Mouse (Mus musculus): ENCODE results near the gene Nemf. TPM values are rescaled to one million over a fixed set of nuclear protein-coding genes. Genes with fewer than 3 reads are reported as not detected.

Nemf gene
- polyA plus RNA-seq, 1 experiment from 2014 or later, result 87.8 TPM

DNA sequence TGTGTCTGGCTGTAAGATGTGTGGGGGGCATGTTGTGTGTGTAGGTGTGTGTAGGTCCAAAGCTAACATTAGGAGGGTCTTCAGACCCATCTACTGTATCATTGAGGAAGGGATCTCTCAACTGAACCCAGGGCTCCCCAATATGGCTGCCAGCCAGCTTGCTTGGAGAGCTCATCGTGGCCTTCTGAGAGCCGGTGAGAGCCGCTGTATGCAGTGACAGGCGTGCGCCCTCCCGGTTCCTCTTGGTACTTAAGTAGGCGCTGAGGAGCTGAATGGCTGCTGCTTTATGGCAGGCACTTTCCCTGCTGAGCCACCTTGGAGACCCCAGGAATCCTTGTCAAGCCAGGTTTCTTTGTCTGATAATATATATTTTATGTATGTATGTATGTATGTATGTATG, 50.6 kb downstream of the Nemf start:
- WGBS, result 94% methylated on average over 7 of the region's 7 CpGs

DNA sequence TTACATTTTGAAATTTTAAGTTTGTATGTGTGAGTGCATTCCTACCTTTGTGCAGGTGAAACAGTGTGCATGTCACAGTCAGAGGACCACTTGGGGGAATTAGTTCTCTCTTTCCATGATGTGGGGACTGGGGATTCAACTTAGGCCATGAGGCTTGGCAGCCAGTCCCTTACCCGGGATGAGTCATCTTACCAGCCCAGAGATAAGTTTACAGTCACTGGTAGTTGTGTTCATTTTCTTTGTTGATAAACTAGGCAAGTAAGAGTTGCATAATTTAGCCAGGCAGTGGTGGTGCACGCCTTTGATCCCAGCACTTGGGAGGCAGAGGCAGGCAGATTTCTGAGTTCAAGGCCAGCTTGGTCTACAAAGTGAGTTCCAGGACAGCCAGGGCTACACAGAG, 52.9 kb downstream of the Nemf start:
- Histone ChIP-seq H3K27ac (replicated peaks; ENCODE audit: low read depth, low read length) (no peak overlapping the region), H3K27me3 (ENCODE audit: control insufficient read depth, insufficient read depth, low read length) (no peaks in the 10 kb centered on the region), H3K9ac (ENCODE audit: low read length) (no peak overlapping the region), H3K9me3 (ENCODE audit: control insufficient read depth, low read length) (no peaks in the 10 kb centered on the region), H3K36me3 (ENCODE audit: control insufficient read depth, insufficient read depth, low read length) (peaks cover 38% of the 10 kb centered on the region), H3K4me1 (ENCODE audit: control insufficient read depth, insufficient read depth, low read length) (peaks cover 4% of the 10 kb centered on the region), H3K4me3 (ENCODE audit: low read depth, low read length) (no peak overlapping the region), H3K4me2 (ENCODE audit: low read depth, severe bottlenecking) (no peak overlapping the region)
- ATAC-seq (ENCODE audit: insufficient number of reproducible peaks, low FRiP score, low TSS enrichment, low read depth), result no peak
- 94% methylated on average over 2 of the region's 2 CpGs for WGBS
- no peak for DNase-seq (ENCODE audit: low spot score)

More for the DNA sequence above, 50.6 kb downstream of the Nemf start:
- H3K4me2 ChIP-seq (ENCODE audit: low read depth, severe bottlenecking), result no peak overlapping the region
- H3K4me3 ChIP-seq (ENCODE audit: low read depth, low read length), result no peak overlapping the region
- DNase-seq (ENCODE audit: low spot score) (no peak), ATAC-seq (ENCODE audit: insufficient number of reproducible peaks, low FRiP score, low TSS enrichment, low read depth) (no peak)
- no peaks in the 10 kb centered on the region for H3K4me1 ChIP-seq (ENCODE audit: control insufficient read depth, insufficient read depth, low read length)
- H3K36me3 ChIP-seq (ENCODE audit: control insufficient read depth, insufficient read depth, low read length), result peaks cover 58% of the 10 kb centered on the region
- H3K27me3 ChIP-seq (ENCODE audit: control insufficient read depth, insufficient read depth, low read length), result no peaks in the 10 kb centered on the region
- no peak overlapping the region for H3K9ac ChIP-seq (ENCODE audit: low read length)
- no peak overlapping the region for H3K27ac ChIP-seq (replicated peaks; ENCODE audit: low read depth, low read length)
- no peaks in the 10 kb centered on the region for H3K9me3 ChIP-seq (ENCODE audit: control insufficient read depth, low read length)

DNA sequence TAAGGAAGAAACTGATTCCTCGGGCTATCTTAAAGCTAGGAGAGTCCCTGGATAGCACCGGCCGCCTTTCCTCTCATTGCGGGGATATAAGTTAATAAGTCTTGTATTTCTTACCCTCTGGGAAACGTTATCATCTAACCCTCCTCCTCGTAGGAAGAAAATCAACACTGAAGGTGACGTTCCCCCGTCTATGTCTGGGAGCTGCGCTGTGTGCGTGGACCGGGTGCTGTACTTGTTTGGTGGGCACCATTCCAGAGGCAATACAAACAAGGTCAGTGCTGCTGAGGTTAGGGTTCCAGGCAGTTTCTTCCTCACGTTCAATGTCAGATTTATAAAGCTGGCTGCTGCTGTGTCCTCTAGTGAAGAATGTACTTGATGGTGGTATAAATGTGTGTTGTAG, 54.8 kb downstream of the Nemf start:
- DNase-seq (ENCODE audit: low spot score) (no peak), ATAC-seq (ENCODE audit: insufficient number of reproducible peaks, low FRiP score, low TSS enrichment, low read depth) (no peak)
- H3K9me3 ChIP-seq (ENCODE audit: control insufficient read depth, low read length), result no peaks in the 10 kb centered on the region
- no peak overlapping the region for H3K9ac ChIP-seq (ENCODE audit: low read length)
- no peaks in the 10 kb centered on the region for H3K27me3 ChIP-seq (ENCODE audit: control insufficient read depth, insufficient read depth, low read length)
- peaks cover 6% of the 10 kb centered on the region for H3K4me1 ChIP-seq (ENCODE audit: control insufficient read depth, insufficient read depth, low read length)
- H3K27ac ChIP-seq (replicated peaks; ENCODE audit: low read depth, low read length), result no peak overlapping the region
- WGBS, result 96% methylated on average over 12 of the region's 12 CpGs
- no peak overlapping the region for H3K4me3 ChIP-seq (ENCODE audit: low read depth, low read length)
- no peak overlapping the region for H3K4me2 ChIP-seq (ENCODE audit: low read depth, severe bottlenecking)
- H3K36me3 ChIP-seq (ENCODE audit: control insufficient read depth, insufficient read depth, low read length), result peaks cover 29% of the 10 kb centered on the region

DNA sequence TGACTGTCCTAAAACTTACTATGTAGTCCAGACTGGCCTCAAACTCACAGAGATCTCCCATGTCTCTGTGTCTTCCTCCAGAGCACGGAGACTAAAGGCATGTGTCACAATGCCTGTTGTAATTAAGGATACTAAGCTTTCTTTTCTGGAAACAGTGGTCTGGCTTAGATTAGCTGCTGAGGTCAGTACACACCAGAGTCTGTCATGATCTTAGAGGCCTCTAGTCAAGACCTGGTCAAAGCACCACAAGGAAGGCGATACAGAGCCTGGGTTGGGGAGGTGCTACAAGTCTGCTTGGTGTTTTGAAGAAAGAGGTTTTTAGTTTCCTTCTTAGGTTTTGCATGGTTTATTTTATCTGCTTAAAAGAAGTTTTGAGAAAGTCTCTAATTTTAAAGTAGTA, 56.6 kb downstream of the Nemf start:
- 66% methylated on average over 2 of the region's 2 CpGs for WGBS
- DNase-seq (ENCODE audit: low spot score) (no peak), ATAC-seq (ENCODE audit: insufficient number of reproducible peaks, low FRiP score, low TSS enrichment, low read depth) (no peak)
- H3K4me2 ChIP-seq (ENCODE audit: low read depth, severe bottlenecking), result no peak overlapping the region
- no peaks in the 10 kb centered on the region for H3K27me3 ChIP-seq (ENCODE audit: control insufficient read depth, insufficient read depth, low read length)
- no peak overlapping the region for H3K4me3 ChIP-seq (ENCODE audit: low read depth, low read length)
- H3K4me1 ChIP-seq (ENCODE audit: control insufficient read depth, insufficient read depth, low read length), result peaks cover 6% of the 10 kb centered on the region
- no peak overlapping the region for H3K27ac ChIP-seq (replicated peaks; ENCODE audit: low read depth, low read length)
- H3K36me3 ChIP-seq (ENCODE audit: control insufficient read depth, insufficient read depth, low read length), result peaks cover 17% of the 10 kb centered on the region
- no peaks in the 10 kb centered on the region for H3K9me3 ChIP-seq (ENCODE audit: control insufficient read depth, low read length)
- no peak overlapping the region for H3K9ac ChIP-seq (ENCODE audit: low read length)

DNA sequence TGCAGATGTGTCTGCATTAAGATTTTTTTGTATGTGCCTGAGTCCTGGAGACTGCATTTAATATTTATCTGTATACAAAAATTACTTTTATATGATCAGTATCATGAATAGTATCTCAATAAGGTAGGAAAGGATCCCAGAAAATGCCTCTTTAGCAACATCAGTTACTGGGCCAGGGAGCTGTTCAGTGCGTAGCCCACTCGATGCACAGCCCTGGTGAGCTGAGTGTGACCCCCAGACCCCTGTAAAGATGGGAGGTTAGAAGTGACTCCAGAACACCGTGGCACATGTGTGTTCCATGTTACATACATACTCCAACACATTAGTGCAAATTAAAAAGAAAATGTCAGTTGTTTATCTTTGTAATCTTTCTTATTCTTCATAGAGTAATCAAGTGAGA, 57.1 kb downstream of the Nemf start:
- Histone ChIP-seq H3K27ac (replicated peaks; ENCODE audit: low read depth, low read length) (no peak overlapping the region), H3K36me3 (ENCODE audit: control insufficient read depth, insufficient read depth, low read length) (peaks cover 12% of the 10 kb centered on the region), H3K27me3 (ENCODE audit: control insufficient read depth, insufficient read depth, low read length) (no peaks in the 10 kb centered on the region), H3K9me3 (ENCODE audit: control insufficient read depth, low read length) (no peaks in the 10 kb centered on the region), H3K4me2 (ENCODE audit: low read depth, severe bottlenecking) (no peak overlapping the region), H3K4me3 (ENCODE audit: low read depth, low read length) (no peak overlapping the region), H3K4me1 (ENCODE audit: control insufficient read depth, insufficient read depth, low read length) (peaks cover 6% of the 10 kb centered on the region), H3K9ac (ENCODE audit: low read length) (no peak overlapping the region)
- DNase-seq (ENCODE audit: low spot score), result no peak
- 86% methylated on average over 3 of the region's 3 CpGs for WGBS
- ATAC-seq (ENCODE audit: insufficient number of reproducible peaks, low FRiP score, low TSS enrichment, low read depth), result no peak

DNA sequence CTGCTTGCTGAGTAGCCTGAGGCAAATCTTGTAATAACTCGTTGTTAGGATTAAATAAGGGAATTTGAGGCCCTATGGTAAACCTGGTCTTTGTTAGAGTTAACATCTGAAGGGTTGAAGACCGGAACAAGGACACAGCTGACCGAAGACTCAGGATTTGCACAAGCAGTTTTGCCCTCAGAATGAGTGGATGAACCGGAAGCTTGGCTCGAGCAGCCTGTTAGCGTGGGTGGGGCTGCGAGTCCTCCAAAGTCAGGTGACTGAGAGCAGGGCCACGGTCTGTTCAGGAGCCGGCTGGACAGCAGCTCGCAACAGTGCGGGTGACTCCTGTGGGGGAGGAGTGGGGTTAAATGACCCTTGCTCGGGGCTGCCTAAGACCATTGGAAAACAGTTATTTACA, 57.7 kb downstream of the Nemf start:
- Histone ChIP-seq H3K9ac (ENCODE audit: low read length) (0 out of 2 replicates have a peak overlapping the region, but pooled peaks have one; percentile 9), H3K36me3 (ENCODE audit: control insufficient read depth, insufficient read depth, low read length) (peaks cover 9% of the 10 kb centered on the region), H3K27ac (replicated peaks; ENCODE audit: low read depth, low read length) (no peak overlapping the region), H3K27me3 (ENCODE audit: control insufficient read depth, insufficient read depth, low read length) (no peaks in the 10 kb centered on the region), H3K9me3 (ENCODE audit: control insufficient read depth, low read length) (no peaks in the 10 kb centered on the region), H3K4me1 (ENCODE audit: control insufficient read depth, insufficient read depth, low read length) (peaks cover 6% of the 10 kb centered on the region), H3K4me2 (ENCODE audit: low read depth, severe bottlenecking) (peak overlapping the region; percentile 25; the same call in 1 of the 2 replicates), H3K4me3 (ENCODE audit: low read depth, low read length) (no peak overlapping the region)
- DNase-seq (ENCODE audit: low spot score) (no peak), ATAC-seq (ENCODE audit: insufficient number of reproducible peaks, low FRiP score, low TSS enrichment, low read depth) (no peak)
- WGBS, result 61% methylated on average over 12 of the region's 12 CpGs

DNA sequence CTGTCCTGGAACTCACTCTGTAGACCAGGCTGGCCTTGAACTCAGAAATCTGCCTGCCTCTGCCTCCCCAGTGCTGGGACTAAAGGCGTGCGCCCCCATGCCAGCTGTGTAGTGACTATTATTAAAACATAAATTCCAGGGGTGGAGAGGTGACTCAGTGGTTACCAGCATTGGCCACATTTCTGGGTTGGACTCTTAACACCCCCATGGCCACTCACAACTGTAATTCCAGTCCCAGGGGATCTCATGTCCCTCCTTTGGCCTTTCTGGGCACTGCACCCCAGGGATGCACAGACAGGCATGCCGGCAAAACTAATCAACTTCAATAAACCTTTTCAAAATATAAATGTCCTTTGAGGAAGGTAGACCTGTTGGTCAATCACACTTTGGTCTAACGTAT, 58.7 kb downstream of the Nemf start:
- ATAC-seq (ENCODE audit: insufficient number of reproducible peaks, low FRiP score, low TSS enrichment, low read depth), result no peak
- peaks cover 9% of the 10 kb centered on the region for H3K36me3 ChIP-seq (ENCODE audit: control insufficient read depth, insufficient read depth, low read length)

DNA sequence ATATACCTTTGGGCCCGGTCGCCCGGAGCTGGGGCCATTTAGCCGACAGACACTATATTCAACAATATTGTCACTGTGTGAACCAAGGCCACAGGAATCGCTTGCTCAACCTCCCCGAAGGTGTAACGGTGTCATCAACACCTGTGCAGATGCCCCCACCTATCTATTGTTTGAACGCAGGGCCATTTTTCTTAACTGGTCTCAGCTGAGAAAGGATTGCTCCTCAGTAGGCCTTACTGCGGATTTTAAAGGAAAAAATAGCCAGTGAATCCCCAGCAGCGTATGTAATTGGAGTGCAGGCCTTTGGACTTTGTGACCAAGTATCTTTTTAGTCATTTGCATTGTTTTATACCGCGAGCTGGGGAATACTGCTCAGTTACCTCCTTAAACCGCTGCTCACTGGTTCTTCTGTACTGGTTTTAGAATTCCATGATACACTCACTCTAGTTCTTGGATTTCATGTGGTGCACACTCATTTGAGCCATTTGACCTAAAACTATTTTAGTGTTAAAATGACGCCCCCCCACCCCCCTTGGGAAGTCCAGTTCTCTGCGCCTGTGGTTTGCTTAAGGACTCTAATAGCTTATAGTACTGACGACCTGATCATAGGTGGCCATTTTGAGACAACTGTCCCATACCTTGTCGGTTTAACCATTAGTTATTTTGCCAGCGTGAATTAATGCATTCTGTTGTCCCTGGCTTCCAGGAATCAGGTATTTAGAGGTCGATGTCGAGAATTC, 59.4 kb downstream of the Nemf start:
- DNase-seq (ENCODE audit: low spot score) (peak; percentile 30), ATAC-seq (ENCODE audit: insufficient number of reproducible peaks, low FRiP score, low TSS enrichment, low read depth) (no peak)
- Histone ChIP-seq H3K36me3 (ENCODE audit: control insufficient read depth, insufficient read depth, low read length) (peaks cover 6% of the 10 kb centered on the region), H3K4me3 (ENCODE audit: low read depth, low read length) (peak overlapping the region; percentile 95), H3K27ac (replicated peaks; ENCODE audit: low read depth, low read length) (0 out of 2 replicates have a peak overlapping the region, but pooled peaks have one; percentile 89), H3K27me3 (ENCODE audit: control insufficient read depth, insufficient read depth, low read length) (no peaks in the 10 kb centered on the region), H3K4me2 (ENCODE audit: low read depth, severe bottlenecking) (peak overlapping the region; percentile 59), H3K4me1 (ENCODE audit: control insufficient read depth, insufficient read depth, low read length) (peaks cover 6% of the 10 kb centered on the region), H3K9ac (ENCODE audit: low read length) (peak overlapping the region; percentile 94), H3K9me3 (ENCODE audit: control insufficient read depth, low read length) (no peaks in the 10 kb centered on the region)
- 21% methylated on average over 20 of the region's 20 CpGs for WGBS

More for the DNA sequence above, 58.7 kb downstream of the Nemf start:
- DNase-seq (ENCODE audit: low spot score), result no peak
- WGBS, result 94% methylated on average over 4 of the region's 4 CpGs
- Histone ChIP-seq H3K4me1 (ENCODE audit: control insufficient read depth, insufficient read depth, low read length) (peaks cover 6% of the 10 kb centered on the region), H3K4me2 (ENCODE audit: low read depth, severe bottlenecking) (no peak overlapping the region), H3K27ac (replicated peaks; ENCODE audit: low read depth, low read length) (no peak overlapping the region), H3K9me3 (ENCODE audit: control insufficient read depth, low read length) (no peaks in the 10 kb centered on the region), H3K27me3 (ENCODE audit: control insufficient read depth, insufficient read depth, low read length) (no peaks in the 10 kb centered on the region), H3K9ac (ENCODE audit: low read length) (no peak overlapping the region), H3K4me3 (ENCODE audit: low read depth, low read length) (no peak overlapping the region; the same call in 1 of the 2 replicates)
